Mouse (Mus musculus) retina, postnatal 7 days (tissue): ENCODE data around the gene Mpz.

Experiments used
- DNase-seq: peaks from one replicate; pipeline ENCODE4 v3.0.0-alpha.2; 2012; ENCODE audit warnings: low read depth, low spot score

The Mpz gene

GRCm38 (mm10) chr1:171187851-171188700, 37.6 kb downstream of the Mpz start:
- no peak for DNase-seq

GRCm38 (mm10) chr1:171189046-171189445, 38.5 kb downstream of the Mpz start:
- no peak for DNase-seq

GRCm38 (mm10) chr1:171189476-171190114, 39.1 kb downstream of the Mpz start:
- no peak for DNase-seq

- no peak for DNase-seq
These were observed 40.3 kb downstream of the Mpz start for GRCm38 (mm10) chr1:171190832-171191231.

- DNase-seq, result no peak
These were observed 41.8 kb downstream of the Mpz start for GRCm38 (mm10) chr1:171192283-171192682.

GRCm38 (mm10) chr1:171193093-171193840, 42.8 kb downstream of the Mpz start:
- no peak for DNase-seq

GRCm38 (mm10) chr1:171193911-171194830, 43.7 kb downstream of the Mpz start:
- no peak for DNase-seq

GRCm38 (mm10) chr1:171195046-171195822, 44.7 kb downstream of the Mpz start:
- DNase-seq, result no peak

GRCm38 (mm10) chr1:171195887-171196397, 45.4 kb downstream of the Mpz start, which contains the start of gene Pcp4l1:
Pcp4l1 (minus strand) TSS chr1:171196268.
- peak; percentile 17 for DNase-seq

GRCm38 (mm10) chr1:171199532-171199931, 49.0 kb downstream of the Mpz start:
- DNase-seq, result no peak

- DNase-seq, result no peak
These were observed 50.3 kb downstream of the Mpz start for GRCm38 (mm10) chr1:171200769-171201168.

- DNase-seq, result no peak
These were observed 53.1 kb downstream of the Mpz start for GRCm38 (mm10) chr1:171203471-171204248.

GRCm38 (mm10) chr1:171204249-171204644, 53.7 kb downstream of the Mpz start:
- no peak for DNase-seq

GRCm38 (mm10) chr1:171205704-171206493, 55.4 kb downstream of the Mpz start:
- DNase-seq, result no peak

GRCm38 (mm10) chr1:171209409-171209808, 58.9 kb downstream of the Mpz start:
- no peak for DNase-seq
